Mouse (Mus musculus): ENCODE results near the gene Akap13. TPM values are rescaled to one million over a fixed set of nuclear protein-coding genes. Genes with fewer than 3 reads are reported as not detected.

Akap13 gene
- total and polyA plus RNA-seq, 2 experiments, result 8.5 to 92.1 TPM

DNA sequence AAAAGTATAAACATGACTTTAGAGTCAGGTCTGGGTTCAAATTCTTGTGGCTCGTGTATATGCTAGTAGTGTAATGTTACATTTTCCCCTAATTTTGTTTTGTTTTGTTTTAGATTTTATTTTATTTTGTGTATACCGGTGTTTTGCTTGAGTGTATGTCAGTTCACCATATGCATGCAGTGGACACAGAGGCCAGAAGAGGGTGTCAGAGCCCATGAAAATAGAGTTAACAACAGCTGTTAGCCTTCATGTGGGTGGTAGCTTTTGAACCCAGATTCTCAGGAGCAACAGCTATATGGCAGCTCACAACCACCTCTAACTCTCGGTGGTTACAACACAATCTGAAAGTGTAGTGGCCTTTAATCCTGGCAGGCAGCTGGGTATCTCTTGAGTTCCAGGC lies 66.9 kb downstream of the Akap13 start:
- Histone ChIP-seq H3K27ac (replicated peaks; ENCODE audit: insufficient read depth, low read depth, low read length) (no peak overlapping the region), H3K79me2 (ENCODE audit: control insufficient read depth, insufficient read depth, low read length) (peaks cover 31% of the 10 kb centered on the region), H3K9ac (ENCODE audit: low read depth, low read length) (no peak overlapping the region), H3K4me3 (ENCODE audit: insufficient read depth, low read depth, low read length) (no peak overlapping the region), H3K36me3 (ENCODE audit: control insufficient read depth, insufficient read depth, low read length) (no peaks in the 10 kb centered on the region), H3K27me3 (ENCODE audit: control insufficient read depth, insufficient read depth, low read length) (no peaks in the 10 kb centered on the region), H3K4me1 (ENCODE audit: control insufficient read depth, insufficient read depth, low read length) (peaks cover 11% of the 10 kb centered on the region)
- TF ChIP-seq CTCF (IDR thresholded peaks at IDR 0.05; ENCODE audit: low read depth, low read length) (peak; percentile 16; the same call in 1 of the 2 replicates), POLR2A (IDR thresholded peaks at IDR 0.05; ENCODE audit: extremely low read depth, insufficient read depth, low read length) (no peak)
- peak; percentile 41 for DNase-seq (ENCODE audit: extremely low read depth, low read depth, low spot score)
- 69% methylated on average over 3 of the region's 3 CpGs for WGBS

DNA sequence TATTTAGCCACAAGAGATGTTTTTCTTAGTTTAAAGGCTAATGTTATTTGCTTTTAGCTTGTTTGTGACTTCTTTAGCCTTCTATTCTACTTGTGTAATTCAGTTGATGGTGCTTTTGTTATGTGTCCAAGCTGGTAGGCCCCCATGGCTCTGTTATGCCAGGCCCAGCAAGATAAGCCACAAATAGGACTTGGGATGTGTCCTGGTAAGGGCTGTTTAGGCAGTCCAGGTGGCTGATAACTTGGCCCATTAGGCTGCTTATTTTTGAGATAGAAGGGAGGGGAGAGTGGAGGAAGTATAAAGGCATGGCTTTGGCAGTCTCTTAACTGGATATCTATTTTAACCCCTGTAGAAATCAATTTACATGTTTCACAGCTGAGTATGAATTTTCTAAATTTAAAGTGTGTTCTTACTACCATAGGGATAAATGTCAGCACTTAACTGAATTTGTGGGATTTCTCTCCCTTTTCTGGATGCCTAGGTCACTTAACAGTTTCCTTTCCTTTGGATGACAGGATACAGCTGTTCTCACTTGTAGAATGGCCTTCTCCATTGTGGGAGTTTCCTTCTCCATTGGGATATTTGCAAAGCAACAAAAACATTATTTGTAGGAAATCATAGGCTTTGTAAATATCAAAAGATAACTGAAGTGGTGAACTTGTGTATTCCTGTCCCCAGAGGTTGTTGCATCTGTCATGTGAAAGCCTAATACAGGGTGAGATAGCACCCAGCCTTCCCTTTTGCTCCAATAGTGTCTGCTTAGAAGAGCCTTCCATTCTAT lies 69.6 kb downstream of the Akap13 start:
- 0 out of 2 replicates have a peak overlapping the region, but pooled peaks have one; percentile 36 for H3K27ac ChIP-seq (replicated peaks; ENCODE audit: insufficient read depth, low read depth, low read length)
- no peak for DNase-seq (ENCODE audit: extremely low read depth, low read depth, low spot score)
- no peaks in the 10 kb centered on the region for H3K27me3 ChIP-seq (ENCODE audit: control insufficient read depth, insufficient read depth, low read length)

DNA sequence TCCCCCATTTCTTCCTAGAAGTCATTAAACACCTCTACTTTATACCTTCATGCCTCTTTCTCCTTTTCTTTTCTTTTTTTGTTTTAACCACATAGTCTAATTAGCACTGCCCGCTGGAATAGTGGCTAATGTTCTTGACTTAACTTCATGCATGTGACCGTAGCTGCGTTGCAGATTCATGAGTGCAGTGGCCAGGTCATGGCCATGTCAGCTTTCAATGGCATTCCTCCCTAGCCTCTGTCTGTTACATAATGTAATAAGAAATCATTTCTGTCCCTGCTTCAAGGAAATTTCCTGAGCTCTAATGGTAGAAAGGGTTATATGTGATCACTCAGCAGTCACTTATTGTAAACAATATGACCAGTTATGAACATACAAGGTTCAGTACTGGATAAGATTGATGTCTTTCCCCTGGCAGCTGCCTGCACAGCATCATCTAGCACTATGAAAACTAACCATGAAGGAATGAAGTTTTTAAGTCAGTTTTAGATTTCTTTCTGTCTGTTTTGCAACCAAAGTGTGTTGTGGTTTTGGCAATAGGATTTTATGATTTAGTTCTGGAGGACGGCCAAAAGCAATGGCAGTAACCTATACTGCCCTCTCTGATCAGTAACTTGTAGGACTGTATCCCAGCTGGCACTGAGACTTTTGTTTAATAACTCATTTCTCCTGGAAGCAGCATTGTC lies 70.5 kb downstream of the Akap13 start:
- H3K79me2 ChIP-seq (ENCODE audit: control insufficient read depth, insufficient read depth, low read length), result peaks cover 29% of the 10 kb centered on the region; the same call in 1 of the 2 replicates
- H3K36me3 ChIP-seq (ENCODE audit: control insufficient read depth, insufficient read depth, low read length), result no peaks in the 10 kb centered on the region
- DNase-seq (ENCODE audit: extremely low read depth, low read depth, low spot score), result peak; percentile 72
- H3K27me3 ChIP-seq (ENCODE audit: control insufficient read depth, insufficient read depth, low read length), result no peaks in the 10 kb centered on the region
- TF ChIP-seq POLR2A (IDR thresholded peaks at IDR 0.05; ENCODE audit: extremely low read depth, insufficient read depth, low read length), result no peak
- TF ChIP-seq CTCF (IDR thresholded peaks at IDR 0.05; ENCODE audit: low read depth, low read length), result no peak
- H3K4me3 ChIP-seq (ENCODE audit: insufficient read depth, low read depth, low read length), result no peak overlapping the region
- H3K4me1 ChIP-seq (ENCODE audit: control insufficient read depth, insufficient read depth, low read length), result peaks cover 24% of the 10 kb centered on the region
- WGBS, result 25% methylated on average over 4 of the region's 4 CpGs
- H3K27ac ChIP-seq (replicated peaks; ENCODE audit: insufficient read depth, low read depth, low read length), result no peak overlapping the region
- no peak overlapping the region for H3K9ac ChIP-seq (ENCODE audit: low read depth, low read length)

More for the DNA sequence above, 69.6 kb downstream of the Akap13 start:
- peaks cover 24% of the 10 kb centered on the region for H3K4me1 ChIP-seq (ENCODE audit: control insufficient read depth, insufficient read depth, low read length)
- no peaks in the 10 kb centered on the region for H3K36me3 ChIP-seq (ENCODE audit: control insufficient read depth, insufficient read depth, low read length)
- H3K4me3 ChIP-seq (ENCODE audit: insufficient read depth, low read depth, low read length), result no peak overlapping the region
- H3K9ac ChIP-seq (ENCODE audit: low read depth, low read length), result no peak overlapping the region
- TF ChIP-seq CTCF (IDR thresholded peaks at IDR 0.05; ENCODE audit: low read depth, low read length), result no peak
- TF ChIP-seq POLR2A (IDR thresholded peaks at IDR 0.05; ENCODE audit: extremely low read depth, insufficient read depth, low read length), result no peak
- peaks cover 24% of the 10 kb centered on the region; the same call in 1 of the 2 replicates for H3K79me2 ChIP-seq (ENCODE audit: control insufficient read depth, insufficient read depth, low read length)

DNA sequence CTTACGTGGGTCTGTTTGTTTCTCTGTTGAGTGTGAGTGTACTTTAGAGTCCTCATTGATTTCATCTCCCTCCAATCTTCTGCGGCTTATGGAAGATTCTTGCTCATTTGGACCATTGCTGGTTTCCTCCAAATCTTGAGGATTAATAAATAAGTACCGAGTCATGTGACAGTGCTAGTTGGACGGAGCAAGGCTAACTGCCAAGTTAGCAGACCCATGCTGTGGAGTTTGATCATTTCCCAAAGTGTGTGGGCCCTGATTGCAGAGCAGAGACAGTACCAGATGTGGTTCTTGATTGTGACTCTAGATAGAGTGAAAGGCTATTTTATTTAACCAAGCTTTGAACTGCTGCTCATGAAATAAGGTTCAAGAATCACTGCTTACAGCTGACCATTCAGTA lies 73.4 kb downstream of the Akap13 start:
- peak; percentile 84 for DNase-seq (ENCODE audit: extremely low read depth, low read depth, low spot score)
- Histone ChIP-seq H3K79me2 (ENCODE audit: control insufficient read depth, insufficient read depth, low read length) (peaks cover 26% of the 10 kb centered on the region; the same call in 1 of the 2 replicates), H3K27me3 (ENCODE audit: control insufficient read depth, insufficient read depth, low read length) (no peaks in the 10 kb centered on the region), H3K9ac (ENCODE audit: low read depth, low read length) (no peak overlapping the region), H3K27ac (replicated peaks; ENCODE audit: insufficient read depth, low read depth, low read length) (peak overlapping the region; percentile 44), H3K36me3 (ENCODE audit: control insufficient read depth, insufficient read depth, low read length) (no peaks in the 10 kb centered on the region), H3K4me3 (ENCODE audit: insufficient read depth, low read depth, low read length) (no peak overlapping the region), H3K4me1 (ENCODE audit: control insufficient read depth, insufficient read depth, low read length) (peaks cover 20% of the 10 kb centered on the region)
- TF ChIP-seq POLR2A (IDR thresholded peaks at IDR 0.05; ENCODE audit: extremely low read depth, insufficient read depth, low read length), result no peak
- TF ChIP-seq CTCF (IDR thresholded peaks at IDR 0.05; ENCODE audit: low read depth, low read length), result no peak
- 30% methylated on average over 4 of the region's 4 CpGs for WGBS

DNA sequence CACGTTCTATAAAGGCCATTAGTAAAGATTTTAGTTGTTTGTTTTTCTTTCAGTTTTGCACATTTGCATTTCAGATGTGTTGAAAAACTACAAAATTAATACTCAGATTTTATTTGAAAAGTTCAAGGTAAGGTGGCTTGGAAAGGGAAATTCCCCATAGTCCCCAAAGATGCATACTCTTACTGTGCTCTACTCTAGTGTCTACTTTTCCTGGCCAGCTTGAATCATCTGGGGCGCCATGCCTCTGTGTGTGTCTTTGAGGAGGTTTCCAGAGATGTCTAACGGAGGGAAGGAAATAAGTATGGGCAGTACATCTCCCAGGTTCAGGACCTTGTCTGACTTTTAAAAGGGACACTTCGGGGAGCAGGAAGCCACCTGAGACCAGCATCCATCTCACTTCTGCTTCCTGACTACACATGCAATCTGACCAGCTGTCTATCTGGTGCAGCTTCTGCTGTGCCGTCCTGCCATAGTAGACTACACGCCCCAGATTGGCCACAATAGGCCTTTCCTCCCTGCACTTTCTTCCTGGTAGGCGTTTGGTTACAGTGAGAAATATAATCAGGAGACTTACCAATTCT lies 74.6 kb downstream of the Akap13 start:
- H3K9ac ChIP-seq (ENCODE audit: low read depth, low read length), result no peak overlapping the region
- 87% methylated on average over 7 of the region's 7 CpGs for WGBS
- H3K4me1 ChIP-seq (ENCODE audit: control insufficient read depth, insufficient read depth, low read length), result peaks cover 20% of the 10 kb centered on the region
- no peak for DNase-seq (ENCODE audit: extremely low read depth, low read depth, low spot score)
- TF ChIP-seq CTCF (IDR thresholded peaks at IDR 0.05; ENCODE audit: low read depth, low read length) (no peak), POLR2A (IDR thresholded peaks at IDR 0.05; ENCODE audit: extremely low read depth, insufficient read depth, low read length) (no peak)
- H3K27me3 ChIP-seq (ENCODE audit: control insufficient read depth, insufficient read depth, low read length), result no peaks in the 10 kb centered on the region
- H3K79me2 ChIP-seq (ENCODE audit: control insufficient read depth, insufficient read depth, low read length), result peaks cover 23% of the 10 kb centered on the region; the same call in 1 of the 2 replicates
- H3K27ac ChIP-seq (replicated peaks; ENCODE audit: insufficient read depth, low read depth, low read length), result no peak overlapping the region
- H3K36me3 ChIP-seq (ENCODE audit: control insufficient read depth, insufficient read depth, low read length), result no peaks in the 10 kb centered on the region
- H3K4me3 ChIP-seq (ENCODE audit: insufficient read depth, low read depth, low read length), result no peak overlapping the region
